Mouse (Mus musculus): ENCODE measurements around the gene Ifnl3.
"Not testable (repeated sequence)": the region's sequence is repeated elsewhere in the genome, so short reads cannot be mapped to it uniquely, and the experiment has no call there.

The Ifnl3 gene

DNA sequence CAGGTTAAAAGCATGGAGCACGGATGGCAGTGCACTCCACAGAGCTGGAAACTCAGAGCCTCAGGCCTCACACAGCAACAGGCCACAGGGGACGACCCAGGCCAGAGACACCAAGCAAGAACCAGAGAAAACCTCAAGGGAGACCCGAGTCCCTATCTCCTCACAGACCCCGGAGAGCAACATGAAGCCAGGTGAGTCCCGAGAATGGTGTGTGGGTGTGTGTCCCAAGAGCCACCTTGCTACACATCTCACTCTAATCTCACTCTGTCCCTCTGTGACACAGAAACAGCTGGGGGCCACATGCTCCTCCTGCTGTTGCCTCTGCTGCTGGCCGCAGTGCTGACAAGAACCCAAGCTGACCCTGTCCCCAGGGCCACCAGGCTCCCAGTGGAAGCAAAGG is at the start of gene Ifnl3:
Gene Ifnl3, plus strand, starts transcription at position 301 of the 400 bp plus-strand sequence.
- DNase-seq (ENCODE audit: low spot score), result not testable (repeated sequence)

DNA sequence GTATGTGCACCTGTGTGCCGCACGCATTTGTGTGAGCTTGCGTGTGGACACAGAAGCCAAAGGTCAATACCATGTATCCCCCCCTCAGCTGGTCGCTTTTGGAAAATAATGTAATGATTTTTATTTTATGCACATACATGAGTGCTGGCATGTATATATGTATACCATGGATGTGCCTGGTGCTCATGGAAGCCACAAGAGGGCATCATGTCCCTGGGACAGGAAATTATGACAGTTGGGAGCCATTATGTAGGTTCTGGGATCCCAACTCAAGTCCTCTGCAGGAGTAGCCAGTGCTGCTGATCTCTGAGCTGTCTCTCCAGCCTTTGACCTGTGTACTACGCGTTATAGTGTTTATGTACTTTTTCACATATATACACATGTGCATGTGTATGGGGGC is 46.4 kb upstream of the Ifnl3 start:
- DNase-seq (ENCODE audit: low spot score), result no peak

- DNase-seq (ENCODE audit: low spot score), result no peak
Measured at GRCm38 (mm10) chr7:28477363-28477762, 45.3 kb upstream of the Ifnl3 start.

DNA sequence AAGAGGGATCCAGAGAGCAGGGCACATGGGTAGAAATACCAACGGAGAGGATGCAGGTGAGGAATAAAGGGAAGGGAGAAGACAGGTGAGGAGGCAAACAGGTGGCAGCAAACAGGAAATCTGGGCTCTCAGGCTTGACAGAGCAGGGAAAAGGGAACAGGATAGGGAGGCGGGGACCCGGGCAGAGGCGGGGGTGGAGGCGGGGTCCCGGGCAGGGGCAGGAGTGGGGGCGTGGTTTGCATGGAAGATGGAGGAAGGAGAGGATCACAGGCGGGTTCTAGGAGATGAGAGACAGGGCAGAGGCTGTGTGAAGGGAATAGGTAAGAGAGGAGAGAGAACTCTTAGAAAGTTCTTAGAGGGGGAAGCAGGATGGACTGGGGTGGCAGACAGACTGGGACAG is 43.8 kb upstream of the Ifnl3 start:
- no peak for DNase-seq (ENCODE audit: low spot score)

- DNase-seq (ENCODE audit: low spot score), result no peak
Measured at GRCm38 (mm10) chr7:28482854-28483253, 39.8 kb upstream of the Ifnl3 start.

DNA sequence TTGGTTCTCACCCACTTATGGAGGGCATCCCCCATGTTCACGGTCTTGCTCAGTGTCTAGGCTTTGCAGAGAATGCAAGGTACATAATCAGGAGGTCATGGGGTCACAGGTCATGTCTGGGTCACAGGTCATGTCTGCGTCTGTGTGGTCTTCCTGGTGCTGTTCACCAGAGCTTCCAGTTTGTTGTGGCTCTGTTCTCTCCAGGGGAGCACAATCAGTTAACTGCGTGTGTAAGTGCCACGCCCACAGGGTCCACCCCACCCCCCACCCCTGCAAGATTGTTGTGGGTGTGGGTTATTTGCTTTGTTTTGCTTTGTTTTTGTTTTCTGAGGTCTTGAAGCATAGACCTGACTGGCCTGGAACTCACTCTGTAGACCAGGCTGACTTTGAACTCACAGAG is 38.4 kb upstream of the Ifnl3 start:
- DNase-seq (ENCODE audit: low spot score), result no peak

GRCm38 (mm10) chr7:28488030-28488491 is 34.6 kb upstream of the Ifnl3 start:
- peak; percentile 57 for DNase-seq (ENCODE audit: low spot score)

GRCm38 (mm10) chr7:28490410-28490809 is 32.2 kb upstream of the Ifnl3 start:
- DNase-seq (ENCODE audit: low spot score), result peak; percentile 42

DNA sequence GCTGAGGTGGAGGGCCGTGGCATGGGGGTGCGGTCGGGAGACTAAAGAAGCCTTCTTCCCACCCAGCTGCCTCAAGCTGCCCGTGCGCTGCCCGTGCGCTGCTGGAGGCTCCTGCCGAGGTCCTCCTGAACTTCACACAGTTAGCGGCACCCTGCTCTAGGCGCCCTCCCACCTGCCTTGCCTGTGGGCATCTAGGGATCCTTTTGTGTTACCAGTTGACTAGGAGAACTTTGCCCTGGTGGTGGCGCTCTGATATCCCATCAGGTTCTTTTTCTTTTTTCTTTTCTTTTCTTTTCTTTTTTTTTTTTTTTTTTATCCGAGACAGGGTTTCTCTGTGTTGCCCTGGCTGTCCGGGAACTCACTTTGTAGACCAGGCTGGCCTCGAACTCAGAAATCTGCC is 31.7 kb upstream of the Ifnl3 start:
- DNase-seq (ENCODE audit: low spot score), result no peak

GRCm38 (mm10) chr7:28492310-28492709 is 30.3 kb upstream of the Ifnl3 start:
- no peak for DNase-seq (ENCODE audit: low spot score)

DNA sequence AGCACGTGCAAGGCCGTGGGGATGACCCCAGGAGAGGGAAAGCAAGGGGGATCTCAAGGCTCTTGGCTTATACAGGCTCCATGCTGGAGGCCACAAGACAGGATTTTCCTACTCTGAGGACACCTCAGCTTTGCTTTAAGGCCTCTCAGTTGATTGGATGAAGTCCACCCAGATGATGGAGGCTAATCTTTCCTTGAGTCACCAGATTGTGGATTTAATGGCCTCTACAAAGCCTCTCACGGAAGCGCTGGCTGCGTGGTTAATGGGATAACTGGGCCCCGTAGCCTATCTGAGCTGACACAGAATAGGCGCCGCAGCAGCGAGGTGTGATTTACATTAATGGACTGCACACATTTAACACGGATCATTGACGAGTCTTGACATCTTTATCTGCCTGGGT is 27.2 kb upstream of the Ifnl3 start:
- DNase-seq (ENCODE audit: low spot score), result no peak

DNA sequence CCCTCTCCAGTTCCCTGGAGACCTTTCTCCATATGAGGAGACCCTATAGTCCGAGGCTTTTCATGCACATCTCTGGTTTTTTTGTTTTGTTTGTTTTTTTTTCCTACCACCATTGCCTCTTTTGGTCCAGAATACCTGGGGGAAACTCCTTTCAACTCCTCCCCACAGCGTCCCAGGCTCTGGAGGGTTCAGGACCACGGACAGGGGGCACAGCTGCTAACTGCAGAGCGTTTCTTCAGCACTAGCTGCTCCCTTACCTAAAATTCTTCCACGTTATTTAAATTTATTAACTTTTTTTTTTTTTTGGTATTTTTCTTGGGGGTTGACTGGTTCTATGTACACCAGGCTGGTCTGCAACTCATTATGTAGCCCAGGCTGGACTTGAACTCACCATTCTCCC is 17.1 kb upstream of the Ifnl3 start:
- DNase-seq (ENCODE audit: low spot score), result no peak

- DNase-seq (ENCODE audit: low spot score), result not testable (repeated sequence)
Measured at GRCm38 (mm10) chr7:28509121-28509520, 13.5 kb upstream of the Ifnl3 start.

GRCm38 (mm10) chr7:28510405-28510974 is 12.1 kb upstream of the Ifnl3 start, which contains the start of gene Ifnl2:
Gene Ifnl2, minus strand, starts transcription at chr7:28510455.
- not testable (repeated sequence) for DNase-seq (ENCODE audit: low spot score)

GRCm38 (mm10) chr7:28511441-28511840 is 11.2 kb upstream of the Ifnl3 start:
- no peak for DNase-seq (ENCODE audit: low spot score)

GRCm38 (mm10) chr7:28527922-28528719 is 5.5 kb downstream of the Ifnl3 start:
- peak; percentile 81 for DNase-seq (ENCODE audit: low spot score)

DNA sequence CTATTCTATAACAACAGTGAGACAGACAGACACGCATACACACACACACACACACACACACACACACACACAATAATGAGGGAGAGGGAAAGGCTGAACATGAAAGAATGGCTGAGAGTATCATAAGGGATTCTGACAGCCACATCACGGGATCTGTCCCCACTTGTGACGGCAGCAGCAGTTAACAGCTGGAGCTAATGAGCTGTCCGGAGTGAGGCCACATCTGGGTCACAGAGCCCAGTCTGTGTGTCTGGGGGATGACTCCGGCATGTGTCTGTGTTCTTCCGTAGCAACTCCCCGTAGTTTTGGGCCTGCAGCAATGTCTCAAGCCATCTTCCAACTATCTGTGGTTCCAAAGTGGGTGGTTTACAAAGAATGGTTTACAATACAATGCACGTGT is 9.4 kb downstream of the Ifnl3 start:
- DNase-seq (ENCODE audit: low spot score), result no peak

DNA sequence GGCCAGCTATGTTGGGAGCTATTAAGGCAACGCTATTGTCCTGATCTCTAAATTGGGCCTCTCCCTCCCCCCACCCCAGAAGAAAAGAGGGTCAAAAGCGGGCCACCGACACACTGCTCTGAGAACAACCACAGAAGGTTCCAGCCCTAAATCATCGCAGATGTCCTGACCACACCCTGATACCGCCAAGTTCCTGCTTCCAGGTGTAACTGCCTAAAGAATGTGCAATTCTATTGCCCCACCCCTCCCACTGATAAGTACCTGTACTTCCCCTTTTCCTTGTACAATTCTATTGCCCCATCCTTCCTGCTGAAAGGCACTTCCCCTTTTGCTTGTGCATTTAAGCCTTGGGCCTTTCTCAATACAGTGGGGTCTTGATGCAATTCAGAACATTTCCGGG is 16.2 kb downstream of the Ifnl3 start:
- not testable (repeated sequence) for DNase-seq (ENCODE audit: low spot score)

- DNase-seq (ENCODE audit: low spot score), result no peak
Measured at GRCm38 (mm10) chr7:28540526-28540925, 17.9 kb downstream of the Ifnl3 start, which contains the start of gene Sycn. Gene Sycn, plus strand, starts transcription at chr7:28540885.

- DNase-seq (ENCODE audit: low spot score), result no peak
Measured at GRCm38 (mm10) chr7:28544051-28544601, 21.5 kb downstream of the Ifnl3 start.

DNA sequence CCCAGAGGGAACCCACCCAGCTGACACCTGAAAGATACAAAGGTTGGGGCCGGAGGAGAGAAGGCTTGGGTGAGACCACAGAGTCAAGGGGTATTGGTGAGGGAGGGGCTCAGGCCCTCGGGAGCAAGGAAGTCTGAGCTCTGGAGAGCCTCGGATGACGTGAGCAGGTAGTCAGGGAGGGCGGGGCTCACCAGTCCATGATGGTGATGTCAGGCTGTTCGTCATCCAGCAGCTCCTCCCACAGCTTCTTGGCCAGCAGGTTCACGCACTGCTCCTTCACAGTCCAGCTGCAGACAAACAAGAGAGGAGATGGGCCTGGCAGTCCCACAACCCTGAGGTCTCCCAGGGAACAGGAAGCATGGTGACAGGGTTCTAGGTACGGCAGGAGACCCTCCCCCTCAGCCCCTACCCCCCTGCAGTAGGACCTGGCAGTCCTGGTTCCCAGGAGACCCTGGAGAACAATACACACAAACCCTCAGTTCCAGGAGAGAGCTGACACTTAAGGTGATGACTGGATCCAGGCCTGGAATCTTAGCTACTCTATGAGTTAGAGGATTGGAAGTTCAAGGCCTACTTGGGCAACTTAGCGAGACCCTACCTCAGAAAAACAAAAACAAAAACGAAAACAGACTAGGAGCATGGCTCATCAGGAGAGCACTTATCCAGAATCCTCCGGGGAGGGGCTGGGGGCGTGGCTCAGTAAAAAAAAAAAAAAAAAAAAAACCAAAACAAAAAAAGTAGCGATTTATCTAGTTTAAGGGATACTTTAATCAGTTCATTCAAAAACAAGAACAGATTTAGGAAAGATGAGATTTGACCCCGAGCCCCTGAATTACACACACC is 22.6 kb downstream of the Ifnl3 start:
- DNase-seq (ENCODE audit: low spot score), result peak; percentile 56

DNA sequence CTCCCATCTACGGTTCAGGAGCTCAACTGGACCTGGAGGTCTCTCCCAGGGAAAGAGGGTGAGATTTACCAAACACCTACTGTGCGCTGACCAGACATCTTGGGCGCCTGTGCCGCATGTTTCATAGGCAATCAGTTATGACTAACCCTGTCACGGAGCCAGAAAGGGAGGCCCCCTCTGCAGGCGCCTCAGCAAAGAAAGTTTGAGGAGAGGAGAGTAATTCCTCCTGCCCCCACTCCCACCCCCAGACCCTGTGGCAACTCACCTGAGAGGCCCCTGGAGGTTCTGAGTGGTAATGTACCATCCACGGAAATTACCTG is 23.2 kb downstream of the Ifnl3 start:
- no peak for DNase-seq (ENCODE audit: low spot score)
